Comparison of ENCODE assay signal across 8 mouse cellular contexts in the genomic region with DNA sequence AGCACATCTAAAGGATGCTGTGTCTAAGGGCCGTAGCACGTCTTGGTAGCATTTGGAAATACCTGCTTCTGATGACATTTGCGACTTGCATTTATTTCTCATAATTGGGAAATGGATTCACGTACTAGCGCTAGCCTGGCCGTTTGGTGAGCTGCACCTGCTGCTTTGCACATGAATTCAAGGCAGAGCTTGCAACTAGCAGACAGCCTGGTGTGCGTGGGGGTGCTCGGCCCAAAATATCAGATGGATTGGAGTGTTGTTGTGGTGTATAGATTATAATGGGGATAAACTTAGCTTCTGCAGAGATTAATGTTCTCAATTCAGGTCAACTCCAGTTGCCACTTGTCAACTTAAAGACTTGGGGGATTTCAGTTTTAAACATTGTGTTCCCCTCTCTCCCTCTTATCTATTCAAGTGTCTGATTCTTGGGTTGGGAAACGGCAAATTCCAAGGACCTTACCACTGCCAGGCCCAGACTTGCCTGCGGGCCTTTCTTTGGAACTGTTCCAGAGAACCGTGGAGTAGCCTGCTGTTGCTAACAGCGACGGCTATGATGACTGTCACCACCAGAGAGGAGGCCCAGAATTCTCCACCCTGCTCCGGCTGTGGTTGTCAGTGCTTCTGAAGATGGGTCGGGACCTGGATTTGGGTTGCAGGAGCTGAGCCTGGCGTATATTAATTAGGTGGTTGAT. TPM values are rescaled to one million over a fixed set of nuclear protein-coding genes. Genes with fewer than 3 reads are reported as not detected.
DNase-seq lines count a peak whose midpoint lies in the region; ATAC-seq lines count a peak whose summit lies in the region.

No protein-coding gene starts in this region.

- no peak for ATAC-seq in stomach, embryonic 15.5 days (ENCODE audit: insufficient read depth, low FRiP score, low read depth)

- peak; percentile 71 for DNase-seq in urinary bladder, postnatal 14 days (ENCODE audit: low spot score)
- no peak for DNase-seq in urinary bladder, adult 2 months (ENCODE audit: low spot score)
- DNase-seq in cerebellum, postnatal 10 days, result peak; percentile 92 to 94
- DNase-seq in heart, postnatal 14 days, result peak; percentile 19 to 59
- peak; percentile 74 to 77 for DNase-seq in left cerebral cortex, postnatal 36 days (ENCODE audit: low spot score in 2 of 2)
- no peak for DNase-seq in gastrocnemius, postnatal 14 days
- no peak for DNase-seq in B cell, adult 2 months

- no peaks in the 10 kb centered on the region for H3K27me3 ChIP-seq in stomach, embryonic 15.5 days (replicated peaks)

- H3K4me3 ChIP-seq in stomach, embryonic 15.5 days (replicated peaks), result no peak overlapping the region

- H3K4me1 ChIP-seq in stomach, embryonic 15.5 days, result peaks cover 28% of the 10 kb centered on the region

- H3K4me2 ChIP-seq in stomach, embryonic 15.5 days, result no peak overlapping the region

- intact Hi-C loops in heart, postnatal 14 days (cut with DNase I), result no loop called here
- intact Hi-C loops in left cerebral cortex, postnatal 36 days (cut with DNase I), result loop anchor here (2.0 to 5.0 kb wide), 2 partner anchors 60 to 87 kb away; no protein-coding TSS in a partner anchor
- intact Hi-C loops in gastrocnemius, postnatal 14 days (cut with DNase I; ENCODE audit: low total_unique reads), result no loop called here

- no peak overlapping the region for H3K9ac ChIP-seq in stomach, embryonic 15.5 days

- H3K36me3 ChIP-seq in stomach, embryonic 15.5 days, result no peaks in the 10 kb centered on the region

- 48% methylated on average over 16 of the region's 16 CpGs for WGBS in stomach, embryonic 15.5 days

- peak overlapping the region; percentile 69; the same call in 1 of the 2 replicates for H3K27ac ChIP-seq in stomach, embryonic 15.5 days

- no peaks in the 10 kb centered on the region for H3K9me3 ChIP-seq in stomach, embryonic 15.5 days

RNA-seq across cellular contexts. Expression of gene Arntl, which starts 42.0 kb away (rescaled TPM):
- polyA plus RNA-seq in urinary bladder, adult 2 months (2012; rRNA removed), result 2.7 and 3.1 TPM in 2 replicates
- 1 to 10 TPM; 8.6 to 9.6 TPM for total RNA-seq in heart, postnatal 14 days (2021)
- 10 to 100 TPM; 34.9 to 39.3 TPM for total RNA-seq in left cerebral cortex, postnatal 36 days (2021)
- 10.7 and 11.3 TPM in 2 replicates for polyA plus RNA-seq in stomach, embryonic 15.5 days (2015; fragmentation: Nextera tagmentation; extraction: Ambion mirVana)
- total RNA-seq in gastrocnemius, postnatal 14 days (2021), result 10 to 100 TPM; 11.8 to 13.1 TPM

Comparison
In these comparisons a context has a peak if more than half of its experiments do, and no peak if none do; other contexts are left out.
1. DNase-seq: peak in urinary bladder, postnatal 14 days (single experiment), cerebellum, postnatal 10 days (2 of 2), heart, postnatal 14 days (2 of 2) and left cerebral cortex, postnatal 36 days (2 of 2); none in urinary bladder, adult 2 months (single experiment), gastrocnemius, postnatal 14 days (single experiment) and B cell, adult 2 months (0 of 2).